Mouse (Mus musculus): ENCODE results near the gene Basp1.
A peak's percentile ranks its signal among the peaks of the same experiment; 100 is the strongest.

The Basp1 gene

GRCm38 (mm10) chr15:25415958-25416357 is 2.4 kb upstream of the Basp1 start:
- no peak for DNase-seq (ENCODE audit: low spot score)

GRCm38 (mm10) chr15:25414747-25415119 is 1.2 kb upstream of the Basp1 start:
- peak; percentile 74 for DNase-seq (ENCODE audit: low spot score)

GRCm38 (mm10) chr15:25414011-25414746 is 615 bp upstream of the Basp1 start:
- no peak for DNase-seq (ENCODE audit: low spot score)

- DNase-seq (ENCODE audit: low spot score), result no peak
These were observed 753 bp downstream of the Basp1 start for GRCm38 (mm10) chr15:25412761-25413261.

- DNase-seq (ENCODE audit: low spot score), result peak; percentile 10
These were observed 1.4 kb downstream of the Basp1 start for GRCm38 (mm10) chr15:25412171-25412641.

- DNase-seq (ENCODE audit: low spot score), result no peak
These were observed 2.1 kb downstream of the Basp1 start for GRCm38 (mm10) chr15:25411461-25411860.

- DNase-seq (ENCODE audit: low spot score), result no peak
These were observed 7.6 kb downstream of the Basp1 start for GRCm38 (mm10) chr15:25405926-25406325.

- DNase-seq (ENCODE audit: low spot score), result no peak
These were observed 9.7 kb downstream of the Basp1 start for GRCm38 (mm10) chr15:25403879-25404278.

GRCm38 (mm10) chr15:25402001-25402400 is 11.6 kb downstream of the Basp1 start:
- DNase-seq (ENCODE audit: low spot score), result no peak

GRCm38 (mm10) chr15:25400276-25400675 is 13.3 kb downstream of the Basp1 start:
- no peak for DNase-seq (ENCODE audit: low spot score)

GRCm38 (mm10) chr15:25395912-25396590 is 17.5 kb downstream of the Basp1 start:
- no peak for DNase-seq (ENCODE audit: low spot score)

GRCm38 (mm10) chr15:25392525-25393099 is 21.0 kb downstream of the Basp1 start:
- DNase-seq (ENCODE audit: low spot score), result no peak

GRCm38 (mm10) chr15:25391210-25391609 is 22.4 kb downstream of the Basp1 start:
- no peak for DNase-seq (ENCODE audit: low spot score)

- no peak for DNase-seq (ENCODE audit: low spot score)
These were observed 26.0 kb downstream of the Basp1 start for GRCm38 (mm10) chr15:25387572-25387971.

- no peak for DNase-seq (ENCODE audit: low spot score)
These were observed 33.5 kb downstream of the Basp1 start for GRCm38 (mm10) chr15:25380051-25380450.

- no peak for DNase-seq (ENCODE audit: low spot score)
These were observed 34.9 kb downstream of the Basp1 start for GRCm38 (mm10) chr15:25378707-25379106.

- DNase-seq (ENCODE audit: low spot score), result no peak
These were observed 36.6 kb downstream of the Basp1 start for GRCm38 (mm10) chr15:25376914-25377313.

- no peak for DNase-seq (ENCODE audit: low spot score)
These were observed 40.1 kb downstream of the Basp1 start for GRCm38 (mm10) chr15:25373486-25373885.

- DNase-seq (ENCODE audit: low spot score), result no peak
These were observed 44.0 kb downstream of the Basp1 start for GRCm38 (mm10) chr15:25369522-25369921.

GRCm38 (mm10) chr15:25365503-25365902 is 48.1 kb downstream of the Basp1 start:
- no peak for DNase-seq (ENCODE audit: low spot score)

GRCm38 (mm10) chr15:25364819-25365463 is 48.6 kb downstream of the Basp1 start:
- DNase-seq (ENCODE audit: low spot score), result no peak

- peak; percentile 14 for DNase-seq (ENCODE audit: low spot score)
These were observed 49.3 kb downstream of the Basp1 start for GRCm38 (mm10) chr15:25364160-25364818.

All from ovary, postnatal 14 days (tissue).